Mouse (Mus musculus): ENCODE data around the gene Gpr35.

Gene Gpr35

GRCm38 (mm10) chr1:92930171-92930706 lies 20.4 kb upstream of the Gpr35 start:
- in situ Hi-C loops (cut with MboI; ENCODE audit: unreplicated experiment in 2 of 2) = loop anchor here (25.0 kb wide), 2 partner anchors 557 to 882 kb away; partner anchors contain the start of genes Hdlbp (in 2 of the 2), D2hgdh (in 1 of the 2), Dtymk (in 1 of the 2) and Ing5 (in 1 of the 2)

- in situ Hi-C loops (cut with MboI; ENCODE audit: unreplicated experiment in 2 of 2) = loop anchor here (25.0 kb wide), 2 partner anchors 554 to 879 kb away; partner anchors contain the start of genes Hdlbp (in 2 of the 2), D2hgdh (in 1 of the 2), Dtymk (in 1 of the 2) and Ing5 (in 1 of the 2)
These were observed 17.1 kb upstream of the Gpr35 start for GRCm38 (mm10) chr1:92933611-92934010.

- in situ Hi-C loops (cut with MboI; ENCODE audit: unreplicated experiment in 2 of 2) = loop anchor here (25.0 kb wide), 2 partner anchors 553 to 878 kb away; partner anchors contain the start of genes Hdlbp (in 2 of the 2), D2hgdh (in 1 of the 2), Dtymk (in 1 of the 2) and Ing5 (in 1 of the 2)
These were observed 16.4 kb upstream of the Gpr35 start, which contains the start of gene Capn10 for GRCm38 (mm10) chr1:92934182-92934827. Capn10 (plus strand) TSS chr1:92934376.

GRCm38 (mm10) chr1:92935054-92935962 lies 15.4 kb upstream of the Gpr35 start:
- in situ Hi-C loops (cut with MboI; ENCODE audit: unreplicated experiment in 2 of 2) = loop anchor here (25.0 kb wide), 2 partner anchors 552 to 877 kb away; partner anchors contain the start of genes Hdlbp (in 2 of the 2), D2hgdh (in 1 of the 2), Dtymk (in 1 of the 2) and Ing5 (in 1 of the 2)

- in situ Hi-C loops (cut with MboI; ENCODE audit: unreplicated experiment in 2 of 2) = loop anchor here (25.0 kb wide), 2 partner anchors 551 to 876 kb away; partner anchors contain the start of genes Hdlbp (in 2 of the 2), D2hgdh (in 1 of the 2), Dtymk (in 1 of the 2) and Ing5 (in 1 of the 2)
These were observed 14.7 kb upstream of the Gpr35 start for GRCm38 (mm10) chr1:92935977-92936376.

GRCm38 (mm10) chr1:92936467-92936866 lies 14.2 kb upstream of the Gpr35 start:
- in situ Hi-C loops (cut with MboI; ENCODE audit: unreplicated experiment in 2 of 2) = loop anchor here (25.0 kb wide), 2 partner anchors 551 to 876 kb away; partner anchors contain the start of genes Hdlbp (in 2 of the 2), D2hgdh (in 1 of the 2), Dtymk (in 1 of the 2) and Ing5 (in 1 of the 2)

- in situ Hi-C loops (cut with MboI; ENCODE audit: unreplicated experiment in 2 of 2) = loop anchor here (25.0 kb wide), 2 partner anchors 550 to 875 kb away; partner anchors contain the start of genes Hdlbp (in 2 of the 2), D2hgdh (in 1 of the 2), Dtymk (in 1 of the 2) and Ing5 (in 1 of the 2)
These were observed 12.9 kb upstream of the Gpr35 start for GRCm38 (mm10) chr1:92937797-92938196.

- in situ Hi-C loops (cut with MboI; ENCODE audit: unreplicated experiment in 2 of 2) = loop anchor here (25.0 kb wide), 2 partner anchors 548 to 873 kb away; partner anchors contain the start of genes Hdlbp (in 2 of the 2), D2hgdh (in 1 of the 2), Dtymk (in 1 of the 2) and Ing5 (in 1 of the 2)
These were observed 10.9 kb upstream of the Gpr35 start for GRCm38 (mm10) chr1:92939746-92940145.

- in situ Hi-C loops (cut with MboI; ENCODE audit: unreplicated experiment in 2 of 2) = loop anchor here (25.0 kb wide), 2 partner anchors 544 to 869 kb away; partner anchors contain the start of genes Hdlbp (in 2 of the 2), D2hgdh (in 1 of the 2), Dtymk (in 1 of the 2) and Ing5 (in 1 of the 2)
These were observed 7.3 kb upstream of the Gpr35 start for GRCm38 (mm10) chr1:92943219-92943989.

GRCm38 (mm10) chr1:92947966-92948365 lies 2.7 kb upstream of the Gpr35 start:
- in situ Hi-C loops (cut with MboI; ENCODE audit: unreplicated experiment in 2 of 2) = loop anchor here (25.0 kb wide), 2 partner anchors 539 to 864 kb away; partner anchors contain the start of genes Hdlbp (in 2 of the 2), D2hgdh (in 1 of the 2), Dtymk (in 1 of the 2) and Ing5 (in 1 of the 2)

GRCm38 (mm10) chr1:92949426-92949825 lies 1.2 kb upstream of the Gpr35 start:
- in situ Hi-C loops (cut with MboI; ENCODE audit: unreplicated experiment in 2 of 2) = loop anchor here (25.0 kb wide), 2 partner anchors 538 to 863 kb away; partner anchors contain the start of genes Hdlbp (in 2 of the 2), D2hgdh (in 1 of the 2), Dtymk (in 1 of the 2) and Ing5 (in 1 of the 2)

- in situ Hi-C loops (cut with MboI; ENCODE audit: unreplicated experiment in 2 of 2) = loop anchor here in 1 of 2 experiments (10.0 to 25.0 kb wide), 2 partner anchors 61 to 1134 kb away; no protein-coding TSS in a partner anchor
These were observed 3.0 kb downstream of the Gpr35 start for GRCm38 (mm10) chr1:92953641-92954040.

- in situ Hi-C loops (cut with MboI; ENCODE audit: unreplicated experiment in 2 of 2) = loop anchor here in 1 of 2 experiments (5.0 to 25.0 kb wide), 3 partner anchors 58 to 1131 kb away; no protein-coding TSS in a partner anchor
These were observed 6.1 kb downstream of the Gpr35 start for GRCm38 (mm10) chr1:92956571-92957335.

- in situ Hi-C loops (cut with MboI; ENCODE audit: unreplicated experiment in 2 of 2) = loop anchor here in 1 of 2 experiments (5.0 to 25.0 kb wide), 3 partner anchors 56 to 1128 kb away; no protein-coding TSS in a partner anchor
These were observed 8.3 kb downstream of the Gpr35 start for GRCm38 (mm10) chr1:92958999-92959398.

GRCm38 (mm10) chr1:92970791-92971190 lies 20.1 kb downstream of the Gpr35 start:
- in situ Hi-C loops (cut with MboI; ENCODE audit: unreplicated experiment in 2 of 2) = loop anchor here in 1 of 2 experiments (25.0 kb wide), 1 partner anchor 1117 kb away; no protein-coding TSS in a partner anchor

GRCm38 (mm10) chr1:92971879-92972795 lies 21.5 kb downstream of the Gpr35 start:
- in situ Hi-C loops (cut with MboI; ENCODE audit: unreplicated experiment in 2 of 2) = loop anchor here in 1 of 2 experiments (25.0 kb wide), 1 partner anchor 1115 kb away; no protein-coding TSS in a partner anchor
